Mouse (Mus musculus): ENCODE measurements at regions not wholly inside any gene's neighbourhood (a gene's known extent, or its start where the extent isn't known, plus 50 kb on each side); places are given as distances from the start of the nearest gene placed in this dataset.

DNA sequence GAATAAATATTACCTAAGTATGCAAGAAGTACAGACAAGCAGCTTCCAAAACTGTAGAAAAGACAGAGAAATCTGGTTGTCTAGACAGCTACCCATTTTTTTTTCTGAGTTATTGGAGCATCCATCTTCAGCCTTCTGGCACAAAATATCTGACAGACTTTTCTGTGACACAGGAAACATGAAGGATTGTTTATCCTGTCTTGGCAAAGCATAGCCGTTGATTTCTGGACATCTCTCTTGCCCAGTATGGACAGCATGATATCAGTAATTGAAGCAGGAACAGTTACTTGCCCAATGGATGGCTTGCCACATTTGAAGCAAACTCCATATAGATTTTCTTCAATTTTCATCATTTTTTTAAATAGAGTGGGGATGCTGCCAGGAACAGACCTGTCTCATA is 96.1 kb upstream of the Naaladl2 start:
- no peak for DNase-seq

DNA sequence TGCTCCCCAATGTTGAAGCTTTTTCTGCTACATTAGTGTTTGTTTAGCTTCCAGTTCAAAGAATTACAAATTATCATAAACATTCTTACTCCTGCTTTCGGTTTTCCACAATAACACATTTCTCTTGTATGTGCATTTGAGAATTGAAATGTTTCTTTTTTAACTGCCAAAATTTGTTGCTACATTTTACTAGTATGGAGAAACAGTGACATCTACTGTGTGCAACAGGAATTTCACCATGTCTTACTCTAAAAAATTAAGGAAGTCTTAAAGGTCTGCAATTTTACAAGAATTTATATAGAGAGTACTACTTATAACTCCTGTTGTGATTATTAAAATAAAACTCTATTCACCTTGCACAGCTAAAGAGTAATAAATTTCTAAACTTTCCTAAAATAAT is 76.5 kb upstream of the Naaladl2 start:
- DNase-seq = no peak

DNA sequence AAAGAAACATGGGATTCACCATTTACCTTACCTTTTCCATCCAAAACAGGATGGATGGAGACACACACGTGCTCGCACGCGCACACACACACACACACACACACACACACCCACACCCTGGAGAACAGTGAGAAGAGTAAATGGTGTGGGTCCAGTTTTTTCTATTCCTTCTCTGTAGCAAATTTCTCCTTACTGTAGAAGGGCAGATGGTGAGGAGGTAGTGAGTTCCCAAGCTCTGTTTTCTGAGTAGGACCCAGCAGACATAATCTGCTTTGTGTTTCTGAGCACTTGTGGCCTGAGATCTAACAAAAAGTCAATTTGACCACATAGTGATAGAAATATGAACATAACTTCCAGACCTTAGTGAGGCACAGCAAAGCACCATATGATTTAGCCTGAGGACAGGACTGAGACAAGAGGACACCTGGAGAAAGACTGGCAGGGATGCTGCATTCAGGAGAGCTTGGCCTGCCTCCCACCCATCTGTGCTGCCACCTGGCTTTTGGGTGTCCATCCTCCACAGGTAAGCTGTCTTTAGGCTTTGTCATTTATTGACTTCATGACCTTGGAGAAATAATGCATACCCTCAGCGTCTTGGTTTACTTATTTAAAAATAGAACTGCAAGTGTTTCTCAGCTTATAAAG is 64.1 kb upstream of the Naaladl2 start:
- peak; percentile 9 for DNase-seq

Measured in right cerebral cortex, postnatal 14 days (tissue).